Mouse (Mus musculus) E14TG2a.4 (cell line): ENCODE measurements around the gene Efcab11.

ENCODE experiments used
- CTCF ChIP-seq: conservative IDR thresholded peaks from 2 replicates; pipeline ENCODE4 v1.5.1; 2014; ENCODE audit warnings: low read length
- POU5F1 ChIP-seq: IDR thresholded peaks from 2 replicates; pipeline ENCODE4 v1.6.1; 2014; ENCODE audit warnings: low read length, borderline replicate concordance

- TF ChIP-seq CTCF (no peak), POU5F1 (no peak)
These were observed 114.6 kb downstream of the Efcab11 start for GRCm38 (mm10) chr12:99769626-99770025.
